Mouse (Mus musculus) intestine, embryonic 14.5 days (tissue): Measurements from ENCODE around the gene Srp68. TPM values are rescaled to one million over a fixed set of nuclear protein-coding genes. Genes with fewer than 3 reads are reported as not detected.

Experiments used
- ATAC-seq: fragments of 200-750 bp; cut with Nextera tagmentation; replicated peaks from 2 replicates; pipeline ENCODE4 v1.8.0; 2017; ENCODE audit warnings: low read depth, moderate number of reproducible peaks, moderate TSS enrichment, moderate library complexity; ENCODE audit not compliant: low FRiP score, low TSS enrichment
- DNase-seq: peaks from one replicate; pipeline ENCODE4 v3.0.0-alpha.2; 2018; ENCODE audit warnings: low spot score
- H3K27ac ChIP-seq: fragments of 300-500 bp; sonication (generic); 2 replicates; pipeline ENCODE4 v1.5.1; 2014; ENCODE audit warnings: low read depth, mild to moderate bottlenecking, control low read depth
- H3K27me3 ChIP-seq: fragments of 300-500 bp; sonication (generic); replicated peaks from 2 replicates; pipeline ENCODE4 v1.6.1; 2014; ENCODE audit warnings: low read length, control low read depth; ENCODE audit not compliant: control insufficient read depth, insufficient read depth
- H3K36me3 ChIP-seq: fragments of 300-500 bp; sonication (generic); 2 replicates; pipeline ENCODE4 v1.6.1; 2014; ENCODE audit warnings: low read length, control low read depth; ENCODE audit not compliant: control insufficient read depth, insufficient read depth
- H3K4me1 ChIP-seq: fragments of 300-500 bp; sonication (generic); replicated peaks from 2 replicates; pipeline ENCODE4 v1.6.1; 2014; ENCODE audit warnings: low read length, control low read depth, mixed read lengths; ENCODE audit not compliant: control insufficient read depth, insufficient read depth
- H3K4me2 ChIP-seq: fragments of 300-500 bp; sonication (generic); 2 replicates; pipeline ENCODE4 v1.6.1; 2014; ENCODE audit warnings: low read length
- H3K4me3 ChIP-seq: fragments of 300-500 bp; sonication (generic); 2 replicates; pipeline ENCODE4 v1.5.1; 2014; ENCODE audit warnings: low read depth, low read length, control low read depth, mixed read lengths
- H3K9ac ChIP-seq: fragments of 300-500 bp; sonication (generic); 2 replicates; pipeline ENCODE4 v1.6.1; 2014; ENCODE audit warnings: mild to moderate bottlenecking, low read length
- H3K9me3 ChIP-seq: fragments of 300-500 bp; sonication (generic); 2 replicates; pipeline ENCODE4 v1.6.1; 2016; ENCODE audit warnings: low read length, control low read depth; ENCODE audit not compliant: control insufficient read depth
- WGBS: fragments of 180-500 bp; shearing (Covaris S2); extraction: QIAGEN DNeasy Blood & Tissue Kit; methylation state at CpG from one replicate; pipeline ENCODE4 v1.1.7; 2014; 5-methylcytosine and 5-hydroxymethylcytosine counted together
- polyA plus RNA-seq: library from polyadenylated mRNA; unstranded; fragments of >200 nt; fragmentation: Nextera tagmentation; extraction: Ambion mirVana; gene quantifications from 2 replicates; pipeline ENCODE4 v1.2.1, GENCODE M21; 2014

Gene Srp68
- polyA plus RNA-seq, 1 experiment from 2014 or later: 83.2 TPM

GRCm38 (mm10) chr11:116292401-116292800, 18.4 kb upstream of the Srp68 start:
- H3K36me3 ChIP-seq: peaks cover 66% of the 10 kb centered on the region
- WGBS: 93% methylated on average over 13 of the region's 13 CpGs

GRCm38 (mm10) chr11:116290556-116290955, 16.5 kb upstream of the Srp68 start:
- Histone ChIP-seq H3K27ac (peak overlapping the region; percentile 36; the same call in 1 of the 2 replicates), H3K4me2 (no peak overlapping the region), H3K4me3 (no peak overlapping the region), H3K4me1 (peaks cover 12% of the 10 kb centered on the region; the same call in 1 of the 2 replicates), H3K9ac (no peak overlapping the region), H3K36me3 (peaks cover 51% of the 10 kb centered on the region), H3K27me3 (no peaks in the 10 kb centered on the region), H3K9me3 (no peaks in the 10 kb centered on the region)
- ATAC-seq: no peak
- 63% methylated on average over 8 of the region's 8 CpGs for WGBS
- no peak for DNase-seq

More at GRCm38 (mm10) chr11:116292401-116292800, 18.4 kb upstream of the Srp68 start:
- no peak overlapping the region for H3K9ac ChIP-seq
- no peak for DNase-seq
- no peaks in the 10 kb centered on the region for H3K9me3 ChIP-seq
- 0 out of 2 replicates have a peak, but pooled peaks cover 5% of the 10 kb centered on the region for H3K4me1 ChIP-seq
- no peak overlapping the region for H3K27ac ChIP-seq
- no peaks in the 10 kb centered on the region for H3K27me3 ChIP-seq
- no peak for ATAC-seq
- H3K4me2 ChIP-seq: no peak overlapping the region
- H3K4me3 ChIP-seq: no peak overlapping the region

GRCm38 (mm10) chr11:116287351-116287750, 13.3 kb upstream of the Srp68 start:
- peaks cover 31% of the 10 kb centered on the region for H3K27me3 ChIP-seq
- ATAC-seq (no peak), DNase-seq (no peak)
- peaks cover 35% of the 10 kb centered on the region for H3K36me3 ChIP-seq
- H3K4me3 ChIP-seq: no peak overlapping the region
- H3K4me1 ChIP-seq: peaks cover 9% of the 10 kb centered on the region
- no peak overlapping the region for H3K9ac ChIP-seq
- WGBS: 74% methylated on average over 5 of the region's 5 CpGs
- no peak overlapping the region; the same call in 1 of the 2 replicates for H3K27ac ChIP-seq
- no peak overlapping the region for H3K4me2 ChIP-seq
- no peaks in the 10 kb centered on the region for H3K9me3 ChIP-seq

GRCm38 (mm10) chr11:116285770-116286191, 11.8 kb upstream of the Srp68 start:
- peaks cover 23% of the 10 kb centered on the region for H3K36me3 ChIP-seq

DNA sequence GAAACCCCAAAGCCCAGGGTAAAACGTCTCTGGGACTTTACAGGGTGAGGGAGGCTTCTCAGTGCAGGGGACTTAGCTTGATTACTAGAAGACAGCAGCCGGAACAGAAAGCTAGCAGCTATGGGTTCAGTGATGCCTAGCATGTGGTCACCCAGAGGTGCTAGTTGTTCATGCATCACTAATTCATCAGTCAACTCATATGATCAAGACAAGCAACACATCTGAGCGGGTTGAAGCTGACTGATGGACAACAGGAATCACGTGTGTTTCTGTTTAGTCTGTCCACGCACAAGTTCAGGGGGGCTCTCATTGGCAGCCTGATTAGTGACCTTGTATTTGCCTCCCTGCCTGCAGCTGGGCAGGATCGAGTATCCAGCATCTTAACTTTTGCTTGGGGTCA, 10.0 kb upstream of the Srp68 start:
- DNase-seq (no peak), ATAC-seq (no peak)
- Histone ChIP-seq H3K4me3 (no peak overlapping the region), H3K4me2 (no peak overlapping the region), H3K9me3 (no peaks in the 10 kb centered on the region), H3K4me1 (peaks cover 14% of the 10 kb centered on the region), H3K9ac (no peak overlapping the region), H3K27me3 (peaks cover 59% of the 10 kb centered on the region), H3K27ac (no peak overlapping the region), H3K36me3 (peaks cover 13% of the 10 kb centered on the region)
- WGBS: 44% methylated on average over 6 of the region's 6 CpGs

More at GRCm38 (mm10) chr11:116285770-116286191, 11.8 kb upstream of the Srp68 start:
- Histone ChIP-seq H3K27ac (peak overlapping the region; percentile 29; the same call in 1 of the 2 replicates), H3K27me3 (peaks cover 47% of the 10 kb centered on the region), H3K4me3 (no peak overlapping the region), H3K9me3 (no peaks in the 10 kb centered on the region), H3K9ac (no peak overlapping the region), H3K4me1 (peaks cover 17% of the 10 kb centered on the region), H3K4me2 (no peak overlapping the region)
- 48% methylated on average over 7 of the region's 7 CpGs for WGBS
- DNase-seq: no peak
- no peak for ATAC-seq

GRCm38 (mm10) chr11:116282912-116283521, 9.0 kb upstream of the Srp68 start:
- Histone ChIP-seq H3K36me3 (peaks cover 3% of the 10 kb centered on the region; the same call in 1 of the 2 replicates), H3K4me3 (no peak overlapping the region), H3K4me2 (no peak overlapping the region), H3K9ac (no peak overlapping the region), H3K4me1 (peaks cover 14% of the 10 kb centered on the region), H3K9me3 (no peaks in the 10 kb centered on the region), H3K27me3 (peaks cover 59% of the 10 kb centered on the region), H3K27ac (no peak overlapping the region)
- 8% methylated on average over 48 of the region's 48 CpGs for WGBS
- DNase-seq: no peak
- ATAC-seq: no peak

GRCm38 (mm10) chr11:116282089-116282488, 8.1 kb upstream of the Srp68 start:
- Histone ChIP-seq H3K4me2 (no peak overlapping the region), H3K4me3 (0 out of 2 replicates have a peak overlapping the region, but pooled peaks have one; percentile 28), H3K9me3 (no peaks in the 10 kb centered on the region), H3K27me3 (peaks cover 59% of the 10 kb centered on the region), H3K36me3 (no peaks in the 10 kb centered on the region), H3K27ac (no peak overlapping the region), H3K4me1 (peaks cover 14% of the 10 kb centered on the region), H3K9ac (no peak overlapping the region)
- WGBS: 3% methylated on average over 11 of the region's 11 CpGs
- ATAC-seq (no peak), DNase-seq (peak; percentile 75)

GRCm38 (mm10) chr11:116281671-116282070, 7.7 kb upstream of the Srp68 start:
- no peak for DNase-seq
- H3K4me2 ChIP-seq: peak overlapping the region; percentile 51

More at GRCm38 (mm10) chr11:116281671-116282070, 7.7 kb upstream of the Srp68 start:
- Histone ChIP-seq H3K36me3 (no peaks in the 10 kb centered on the region), H3K27me3 (peaks cover 59% of the 10 kb centered on the region), H3K9me3 (no peaks in the 10 kb centered on the region), H3K4me1 (peaks cover 14% of the 10 kb centered on the region), H3K4me3 (peak overlapping the region; percentile 28), H3K9ac (0 out of 2 replicates have a peak overlapping the region, but pooled peaks have one; percentile 13), H3K27ac (no peak overlapping the region)
- no peak for ATAC-seq
- WGBS: 3% methylated on average over 18 of the region's 18 CpGs
